ENCODE assay signal across 35 mouse cellular contexts in the genomic region with DNA sequence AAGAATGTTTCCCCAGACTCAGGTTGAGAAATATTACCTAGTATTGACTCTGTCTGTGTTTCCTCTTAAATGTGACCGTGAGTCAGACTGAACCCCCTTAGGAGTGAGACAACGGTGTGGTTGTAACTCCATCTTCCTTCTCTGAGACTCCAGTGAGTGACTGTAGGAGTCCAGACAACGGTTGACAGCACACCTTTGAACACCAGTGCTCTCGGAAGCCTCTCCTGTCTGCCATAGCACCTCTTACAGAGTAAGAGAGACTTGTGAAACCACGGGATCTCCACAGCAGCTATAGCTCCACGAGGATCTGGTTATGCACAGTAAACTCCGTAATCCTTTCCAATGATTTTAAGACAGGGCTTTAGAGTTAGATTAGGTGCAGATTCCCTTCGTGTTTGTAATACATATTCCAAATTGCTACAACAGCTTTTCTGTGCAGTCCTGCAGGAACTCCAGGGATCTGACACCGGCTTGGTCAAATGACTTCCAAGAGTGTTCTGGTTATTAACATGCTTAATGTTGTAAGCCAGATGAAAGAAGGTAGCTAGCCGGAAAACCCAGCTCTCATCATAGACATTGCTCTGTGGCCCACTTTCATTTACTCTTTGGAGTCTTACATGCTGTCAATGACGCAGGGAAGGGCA.
"Had no signal": no experiment of that assay in that cellular context is flagged by ENCODE, and none has a peak within 500 bp of the region (broad histone marks: within the 10 kb centered on the region; RNA-seq: fewer than 3 reads in every experiment).

No protein-coding gene starts in this region.

- H3K4me3 ChIP-seq: heart, embryonic 10.5 days; heart, embryonic 12.5 days; heart, embryonic 13.5 days; heart, embryonic 15.5 days; hindbrain, embryonic 10.5 days; hindbrain, embryonic 12.5 days; hindbrain, embryonic 13.5 days; hindbrain, embryonic 15.5 days; intestine, embryonic 15.5 days; kidney, embryonic 15.5 days; layer of hippocampus, adult 2 months had no signal

- H3K27me3 ChIP-seq: heart, embryonic 12.5 days; heart, embryonic 13.5 days; heart, embryonic 15.5 days; hindbrain, embryonic 12.5 days; hindbrain, embryonic 13.5 days; hindbrain, embryonic 15.5 days; intestine, embryonic 15.5 days; kidney, embryonic 15.5 days had no signal

- H3K27ac ChIP-seq: heart, embryonic 10.5 days; heart, embryonic 13.5 days; heart, embryonic 15.5 days; hindbrain, embryonic 10.5 days; hindbrain, embryonic 12.5 days; hindbrain, embryonic 13.5 days; hindbrain, embryonic 14.5 days; hindbrain, embryonic 15.5 days; hindbrain, postnatal 0 days; intestine, embryonic 15.5 days; kidney, embryonic 15.5 days; kidney, postnatal 0 days; layer of hippocampus, adult 2 months had no signal

- H3K9me3 ChIP-seq: heart, embryonic 10.5 days; heart, embryonic 12.5 days; heart, embryonic 13.5 days; heart, embryonic 15.5 days; hindbrain, embryonic 10.5 days; hindbrain, embryonic 12.5 days; hindbrain, embryonic 13.5 days; hindbrain, embryonic 15.5 days; intestine, embryonic 15.5 days; kidney, embryonic 15.5 days had no signal

- H3K9ac ChIP-seq: heart, embryonic 12.5 days; heart, embryonic 13.5 days; heart, embryonic 15.5 days; hindbrain, embryonic 12.5 days; hindbrain, embryonic 13.5 days; hindbrain, embryonic 14.5 days; hindbrain, embryonic 15.5 days; intestine, embryonic 15.5 days; kidney, embryonic 15.5 days had no signal

- H3K36me3 ChIP-seq: heart, embryonic 10.5 days; heart, embryonic 12.5 days; heart, embryonic 13.5 days; heart, embryonic 15.5 days; hindbrain, embryonic 10.5 days; hindbrain, embryonic 12.5 days; hindbrain, embryonic 13.5 days; hindbrain, embryonic 15.5 days; intestine, embryonic 15.5 days; kidney, embryonic 15.5 days had no signal

- DNase-seq: heart, postnatal 10 days; heart, postnatal 14 days; heart, postnatal 36 days; heart, postnatal 4 days; kidney, adult 11 months; kidney, adult 18-20 months; kidney, adult 2 months; kidney, adult 8-10 months; kidney, adult 9 months; kidney, postnatal 10 days; kidney, postnatal 14 days; kidney, postnatal 25 days; kidney, postnatal 36 days; kidney, postnatal 4 days; layer of hippocampus, adult 9-11 months; layer of hippocampus, postnatal 36 days had no signal

- H3K4me1 ChIP-seq: intestine, embryonic 15.5 days had no signal

- ATAC-seq: hindbrain, embryonic 16.5 days; hindbrain, postnatal 0 days; inflammation-experienced regulatory T-cells, adult 6 months; intestine, embryonic 15.5 days; intestine, embryonic 16.5 days; intestine, postnatal 0 days had no signal

- H3K4me2 ChIP-seq: heart, embryonic 11.5 days; heart, embryonic 12.5 days; heart, embryonic 13.5 days; heart, embryonic 15.5 days; hindbrain, embryonic 12.5 days; hindbrain, embryonic 13.5 days; hindbrain, embryonic 14.5 days; hindbrain, embryonic 15.5 days; intestine, embryonic 15.5 days; kidney, embryonic 15.5 days had no signal
